Mouse (Mus musculus): Measurements from ENCODE around the gene Crtc2. TPM values are rescaled to one million over a fixed set of nuclear protein-coding genes. Genes with fewer than 3 reads are reported as not detected.

The Crtc2 gene
- polyA plus RNA-seq, 2 experiments: 17.5 to 71.8 TPM

DNA sequence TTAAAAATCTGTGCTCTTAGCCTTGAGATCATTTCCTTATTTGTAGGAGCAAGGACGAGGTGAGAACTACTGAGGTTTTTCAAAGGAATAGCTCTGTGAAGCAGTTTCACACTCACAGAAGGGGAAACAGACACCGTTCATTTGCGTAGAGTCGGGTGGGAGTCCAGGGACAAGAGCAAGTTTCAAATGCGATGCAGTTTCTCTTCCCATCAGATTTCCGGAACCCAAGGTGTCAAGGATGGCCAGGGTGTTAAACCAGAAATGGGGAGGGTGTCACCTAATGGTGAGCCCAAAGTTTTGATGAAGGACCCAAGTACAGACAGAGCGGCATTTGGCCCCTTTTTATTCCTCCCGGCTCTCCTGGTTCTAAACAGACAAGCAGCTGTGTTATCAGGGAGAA lies 22.9 kb upstream of the Crtc2 start:
- Histone ChIP-seq H3K27ac (replicated peaks; ENCODE audit: low read depth, low read length) (peak overlapping the region; percentile 88; the same call in 1 of the 2 replicates), H3K36me3 (ENCODE audit: control insufficient read depth, insufficient read depth, low read length) (peaks cover 22% of the 10 kb centered on the region), H3K27me3 (ENCODE audit: control insufficient read depth, insufficient read depth, low read length) (no peaks in the 10 kb centered on the region), H3K9me3 (ENCODE audit: control insufficient read depth, low read length) (no peaks in the 10 kb centered on the region), H3K4me3 (replicated peaks; ENCODE audit: low read length) (peak overlapping the region; percentile 74), H3K9ac (ENCODE audit: low read depth, low read length, severe bottlenecking) (peak overlapping the region; percentile 83), H3K4me1 (ENCODE audit: control insufficient read depth, insufficient read depth, low read length) (peaks cover 4% of the 10 kb centered on the region; the same call in 1 of the 2 replicates), H3K4me2 (replicated peaks; ENCODE audit: low read depth, low read length, severe bottlenecking) (peak overlapping the region; percentile 80)
- 14% methylated on average over 8 of the region's 8 CpGs for WGBS
- DNase-seq (ENCODE audit: low spot score) (no peak), ATAC-seq (ENCODE audit: low FRiP score, low read depth) (no peak)
- no peak for TF ChIP-seq POLR2A (IDR thresholded peaks at IDR 0.05; ENCODE audit: borderline replicate concordance, extremely low read depth, insufficient read depth, insufficient read length)

DNA sequence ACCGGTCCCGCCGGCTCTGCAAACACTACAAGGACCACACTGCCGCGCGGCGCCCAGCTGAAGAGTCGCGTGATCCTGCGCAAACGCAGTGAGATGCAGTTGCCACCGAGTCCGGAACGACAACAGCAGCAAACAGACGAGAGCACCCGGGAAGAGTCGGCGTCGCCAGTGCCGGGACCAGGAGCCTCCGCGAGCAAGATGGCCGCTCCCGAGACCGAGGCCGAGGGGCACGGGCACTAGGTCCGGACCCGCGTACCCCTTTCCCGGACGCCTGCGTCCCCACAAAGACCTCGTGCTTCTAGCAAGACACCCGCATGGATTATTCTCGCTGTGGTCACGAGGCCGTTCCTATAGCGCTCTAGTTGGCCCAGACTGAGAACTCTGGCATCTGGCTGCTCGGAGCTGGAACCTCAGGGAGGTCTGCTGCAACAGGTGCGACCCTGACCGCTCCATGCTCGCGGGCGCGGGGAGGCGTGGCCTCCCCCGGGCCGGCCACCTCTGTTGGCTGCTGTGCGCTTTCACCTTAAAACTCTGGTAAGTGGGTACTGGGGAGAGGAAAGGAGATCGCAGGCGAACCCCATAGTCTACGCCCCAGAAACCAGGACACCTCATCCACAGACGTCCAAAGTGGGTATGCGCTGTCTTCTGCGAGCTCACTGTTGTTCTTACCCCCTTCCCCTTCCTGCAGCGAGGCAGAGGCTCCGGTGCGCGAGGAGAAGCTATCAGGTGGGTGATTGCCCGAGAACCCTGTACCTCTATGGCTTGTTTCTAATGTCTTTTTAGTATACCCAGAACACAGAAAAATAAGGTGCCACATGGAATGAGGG lies 22.2 kb upstream of the Crtc2 start, which contains the start of gene Jtb:
Gene Jtb, plus strand, starts transcription at position 91 of the 827 bp plus-strand sequence.
- peak; percentile 97 for ATAC-seq (ENCODE audit: low FRiP score, low read depth)
- H3K9ac ChIP-seq (ENCODE audit: low read depth, low read length, severe bottlenecking): peak within 1 kb of the TSS; percentile 83

GRCm38 (mm10) chr3:90241251-90241650 lies 12.7 kb upstream of the Crtc2 start:
- Histone ChIP-seq H3K4me1 (ENCODE audit: control insufficient read depth, insufficient read depth, low read length) (peaks cover 14% of the 10 kb centered on the region), H3K4me3 (replicated peaks; ENCODE audit: low read length) (no peak overlapping the region), H3K27me3 (ENCODE audit: control insufficient read depth, insufficient read depth, low read length) (no peaks in the 10 kb centered on the region), H3K36me3 (ENCODE audit: control insufficient read depth, insufficient read depth, low read length) (peaks cover 8% of the 10 kb centered on the region; the same call in 1 of the 2 replicates), H3K9ac (ENCODE audit: low read depth, low read length, severe bottlenecking) (no peak overlapping the region), H3K27ac (replicated peaks; ENCODE audit: low read depth, low read length) (no peak overlapping the region), H3K9me3 (ENCODE audit: control insufficient read depth, low read length) (no peaks in the 10 kb centered on the region), H3K4me2 (replicated peaks; ENCODE audit: low read depth, low read length, severe bottlenecking) (no peak overlapping the region)
- no peak for TF ChIP-seq POLR2A (IDR thresholded peaks at IDR 0.05; ENCODE audit: borderline replicate concordance, extremely low read depth, insufficient read depth, insufficient read length)
- DNase-seq (ENCODE audit: low spot score) (no peak), ATAC-seq (ENCODE audit: low FRiP score, low read depth) (no peak)
- WGBS: 86% methylated on average over 2 of the region's 2 CpGs

More for the DNA sequence above, 22.2 kb upstream of the Crtc2 start, which contains the start of gene Jtb:
- WGBS: under 1% methylated on average over 60 of the region's 61 CpGs
- Histone ChIP-seq H3K4me1 (ENCODE audit: control insufficient read depth, insufficient read depth, low read length) (peaks cover 4% of the 10 kb centered on the region; the same call in 1 of the 2 replicates), H3K4me2 (replicated peaks; ENCODE audit: low read depth, low read length, severe bottlenecking) (peak within 1 kb of the TSS; percentile 80), H3K36me3 (ENCODE audit: control insufficient read depth, insufficient read depth, low read length) (peaks cover 23% of the 10 kb centered on the region), H3K4me3 (replicated peaks; ENCODE audit: low read length) (peak within 1 kb of the TSS; percentile 74), H3K9me3 (ENCODE audit: control insufficient read depth, low read length) (no peaks in the 10 kb centered on the region), H3K27ac (replicated peaks; ENCODE audit: low read depth, low read length) (peak within 1 kb of the TSS; percentile 88), H3K27me3 (ENCODE audit: control insufficient read depth, insufficient read depth, low read length) (no peaks in the 10 kb centered on the region)
- peak; percentile 90; the same call in 1 of the 2 replicates for TF ChIP-seq POLR2A (IDR thresholded peaks at IDR 0.05; ENCODE audit: borderline replicate concordance, extremely low read depth, insufficient read depth, insufficient read length)
- DNase-seq (ENCODE audit: low spot score): peak; percentile 94

- Histone ChIP-seq H3K9me3 (ENCODE audit: control insufficient read depth, low read length) (no peaks in the 10 kb centered on the region), H3K4me1 (ENCODE audit: control insufficient read depth, insufficient read depth, low read length) (peaks cover 14% of the 10 kb centered on the region), H3K27ac (replicated peaks; ENCODE audit: low read depth, low read length) (no peak overlapping the region), H3K4me3 (replicated peaks; ENCODE audit: low read length) (no peak overlapping the region), H3K9ac (ENCODE audit: low read depth, low read length, severe bottlenecking) (no peak overlapping the region), H3K36me3 (ENCODE audit: control insufficient read depth, insufficient read depth, low read length) (0 out of 2 replicates have a peak, but pooled peaks cover 8% of the 10 kb centered on the region), H3K27me3 (ENCODE audit: control insufficient read depth, insufficient read depth, low read length) (no peaks in the 10 kb centered on the region), H3K4me2 (replicated peaks; ENCODE audit: low read depth, low read length, severe bottlenecking) (0 out of 2 replicates have a peak overlapping the region, but pooled peaks have one; percentile 53)
- ATAC-seq (ENCODE audit: low FRiP score, low read depth) (no peak), DNase-seq (ENCODE audit: low spot score) (no peak)
- TF ChIP-seq POLR2A (IDR thresholded peaks at IDR 0.05; ENCODE audit: borderline replicate concordance, extremely low read depth, insufficient read depth, insufficient read length): no peak
- WGBS: 80% methylated on average over 10 of the region's 10 CpGs
Measured at GRCm38 (mm10) chr3:90241669-90242358, 12.1 kb upstream of the Crtc2 start.

Data from limb, embryonic 14.5 days (tissue).